10 mouse cellular contexts compared by ENCODE assay signal in the genomic region with DNA sequence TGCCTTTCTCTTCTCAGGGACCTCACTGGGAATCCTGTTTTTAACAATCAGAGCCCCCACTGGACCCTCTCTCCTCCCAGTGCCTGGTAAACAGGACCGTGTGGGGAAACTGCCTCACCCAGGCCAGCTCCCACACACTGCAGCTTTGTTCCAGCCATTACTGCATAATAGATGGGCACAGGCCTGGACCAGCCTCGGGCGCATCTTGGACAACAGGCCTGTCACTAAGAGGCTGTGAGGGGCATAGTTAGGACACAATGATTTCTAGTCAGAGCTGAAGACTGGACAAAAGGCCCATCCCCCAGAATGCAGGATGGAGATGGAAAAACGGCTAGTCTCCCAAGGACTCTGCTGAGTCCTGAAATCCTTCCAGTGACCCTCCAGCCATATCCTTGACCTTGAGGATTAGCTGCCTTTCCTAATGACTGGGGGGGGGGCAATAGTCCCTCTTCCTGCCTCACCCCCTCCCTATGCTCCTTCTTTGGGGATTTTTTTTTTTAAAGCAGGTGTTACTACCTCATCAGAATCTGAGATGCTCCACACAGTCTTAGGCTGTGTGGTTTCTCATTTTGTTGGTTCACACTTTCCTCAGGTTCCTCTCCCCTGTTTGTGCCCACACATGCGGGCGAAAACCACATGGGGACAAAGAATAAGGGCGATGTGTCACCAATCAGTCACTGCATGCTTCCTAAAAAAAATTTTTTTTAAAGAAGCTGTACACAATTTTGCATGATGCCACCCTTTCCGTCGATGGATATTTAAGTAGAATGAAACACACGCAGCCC. TPM values are rescaled to one million over a fixed set of nuclear protein-coding genes. Genes with fewer than 3 reads are reported as not detected.
DNase-seq lines count a peak whose midpoint lies in the region; ATAC-seq lines count a peak whose summit lies in the region.
"Had no signal": no experiment of that assay in that cellular context is flagged by ENCODE, and none has a peak within 500 bp of the region (broad histone marks: within the 10 kb centered on the region; RNA-seq: fewer than 3 reads in every experiment).

No protein-coding gene starts in this region.

- no peaks in the 10 kb centered on the region for H3K9me3 ChIP-seq in kidney, embryonic 16.5 days (ENCODE audit: low read length)
- no peaks in the 10 kb centered on the region for H3K9me3 ChIP-seq in embryonic facial prominence, embryonic 12.5 days
- no peaks in the 10 kb centered on the region for H3K9me3 ChIP-seq in hindbrain, embryonic 15.5 days
- no peaks in the 10 kb centered on the region for H3K9me3 ChIP-seq in neural tube, embryonic 15.5 days (replicated peaks)

- ATAC-seq in kidney, embryonic 16.5 days (ENCODE audit: low FRiP score, low TSS enrichment) = no peak
- ATAC-seq in embryonic facial prominence, embryonic 12.5 days (ENCODE audit: insufficient number of reproducible peaks, insufficient read depth, low FRiP score, low TSS enrichment) = no peak
- ATAC-seq in hindbrain, embryonic 15.5 days (ENCODE audit: low FRiP score, low read depth) = peak; percentile 36; the same call in 1 of the 2 replicates
- no peak for ATAC-seq in neural tube, embryonic 15.5 days (ENCODE audit: low FRiP score)

- 72% methylated on average over 10 of the region's 10 CpGs for WGBS in kidney, embryonic 16.5 days
- WGBS in embryonic facial prominence, embryonic 12.5 days = 64% methylated on average over 10 of the region's 10 CpGs
- 64% methylated on average over 10 of the region's 10 CpGs for whole genome bisulfite sequencing in hindbrain, embryonic 15.5 days
- 54% methylated on average over 10 of the region's 10 CpGs for WGBS in neural tube, embryonic 15.5 days

- no peaks in the 10 kb centered on the region for H3K36me3 ChIP-seq in kidney, embryonic 16.5 days (ENCODE audit: insufficient read depth, low read length)
- H3K36me3 ChIP-seq in embryonic facial prominence, embryonic 12.5 days = no peaks in the 10 kb centered on the region
- no peaks in the 10 kb centered on the region for H3K36me3 ChIP-seq in hindbrain, embryonic 15.5 days
- no peaks in the 10 kb centered on the region for H3K36me3 ChIP-seq in neural tube, embryonic 15.5 days

- peaks cover 28% of the 10 kb centered on the region for H3K4me1 ChIP-seq in kidney, embryonic 16.5 days (ENCODE audit: insufficient read depth, low read length)
- H3K4me1 ChIP-seq in embryonic facial prominence, embryonic 12.5 days = peaks cover 26% of the 10 kb centered on the region
- H3K4me1 ChIP-seq in hindbrain, embryonic 15.5 days (replicated peaks) = peaks cover 63% of the 10 kb centered on the region
- H3K4me1 ChIP-seq in neural tube, embryonic 15.5 days = peaks cover 63% of the 10 kb centered on the region

- H3K27me3 ChIP-seq in kidney, embryonic 16.5 days (ENCODE audit: insufficient read depth, low read length) = no peaks in the 10 kb centered on the region
- no peaks in the 10 kb centered on the region for H3K27me3 ChIP-seq in embryonic facial prominence, embryonic 12.5 days
- H3K27me3 ChIP-seq in hindbrain, embryonic 15.5 days = no peaks in the 10 kb centered on the region
- H3K27me3 ChIP-seq in neural tube, embryonic 15.5 days (replicated peaks) = no peaks in the 10 kb centered on the region

- no peak overlapping the region for H3K9ac ChIP-seq in kidney, embryonic 16.5 days (replicated peaks; ENCODE audit: low read length)
- H3K9ac ChIP-seq in embryonic facial prominence, embryonic 12.5 days = no peak overlapping the region
- no peak overlapping the region for H3K9ac ChIP-seq in hindbrain, embryonic 15.5 days
- H3K9ac ChIP-seq in neural tube, embryonic 15.5 days (replicated peaks) = no peak overlapping the region

- DNase-seq in kidney, adult 11 months = no peak
- DNase-seq in adrenal gland, postnatal 10 days = no peak
- no peak for DNase-seq in cerebellum, adult 9-10 months
- DNase-seq in spleen, postnatal 10 days (ENCODE audit: low spot score in 2 of 2) = no peak

- no peak overlapping the region for H3K4me3 ChIP-seq in kidney, embryonic 16.5 days (ENCODE audit: low read length)
- no peak overlapping the region for H3K4me3 ChIP-seq in embryonic facial prominence, embryonic 12.5 days
- H3K4me3 ChIP-seq in hindbrain, embryonic 15.5 days = no peak overlapping the region
- no peak overlapping the region for H3K4me3 ChIP-seq in neural tube, embryonic 15.5 days (replicated peaks)
- H3K4me3 ChIP-seq: erythroblast, embryonic 14.5 days had no signal

- peak overlapping the region; percentile 9; the same call in 1 of the 2 replicates for H3K27ac ChIP-seq in kidney, embryonic 16.5 days (ENCODE audit: low read length)
- peak overlapping the region; percentile 5; the same call in 1 of the 2 replicates for H3K27ac ChIP-seq in embryonic facial prominence, embryonic 12.5 days
- H3K27ac ChIP-seq in hindbrain, embryonic 15.5 days (replicated peaks) = peak overlapping the region; percentile 19
- H3K27ac ChIP-seq in neural tube, embryonic 15.5 days (replicated peaks) = peak overlapping the region; percentile 63

- H3K4me2 ChIP-seq in kidney, embryonic 16.5 days (replicated peaks; ENCODE audit: low read depth, low read length) = no peak overlapping the region
- no peak overlapping the region for H3K4me2 ChIP-seq in embryonic facial prominence, embryonic 12.5 days (replicated peaks)
- H3K4me2 ChIP-seq in hindbrain, embryonic 15.5 days = no peak overlapping the region
- H3K4me2 ChIP-seq in neural tube, embryonic 15.5 days = no peak overlapping the region
- H3K4me2 ChIP-seq: liver, embryonic 11.5 days had no signal

RNA-seq across cellular contexts. Expression of gene Coro2b, which starts 27.9 kb away (rescaled TPM):
- polyA plus RNA-seq in kidney, embryonic 16.5 days (2015; fragmentation: Nextera tagmentation; extraction: Ambion mirVana) = 19.9 and 22.1 TPM in 2 replicates
- 12.9 and 13.5 TPM in 2 replicates for polyA plus RNA-seq in embryonic facial prominence, embryonic 12.5 days (2016; fragmentation: Nextera tagmentation; extraction: Ambion mirVana)
- 39.1 and 48.3 TPM in 2 replicates for polyA plus RNA-seq in hindbrain, embryonic 15.5 days (2015; fragmentation: Nextera tagmentation; extraction: Ambion mirVana)
- polyA plus RNA-seq in neural tube, embryonic 15.5 days (2015; fragmentation: Nextera tagmentation; extraction: Ambion mirVana) = 34.3 and 38.2 TPM in 2 replicates
- total RNA-seq in adrenal gland, postnatal 10 days (2021) = 10 to 100 TPM; 18.1 to 22.3 TPM
- polyA plus RNA-seq: erythroblast, embryonic 14.5 days had no signal

Comparison
In these comparisons a context has a peak if more than half of its experiments do, and no peak if none do; other contexts are left out.
1. H3K27ac ChIP-seq: peak in every context shown above with its lines; median percentile 63 in neural tube, embryonic 15.5 days; 19 in hindbrain, embryonic 15.5 days; 9 in kidney, embryonic 16.5 days; 5 in embryonic facial prominence, embryonic 12.5 days.